Mouse (Mus musculus): ENCODE results near the gene Ndrg2. TPM values are rescaled to one million over a fixed set of nuclear protein-coding genes. Genes with fewer than 3 reads are reported as not detected.
"Not testable (repeated sequence)": the region's sequence is repeated elsewhere in the genome, so short reads cannot be mapped to it uniquely, and the experiment has no call there.

Gene Ndrg2
- total RNA-seq, 2 experiments from 2014 or later: 824 to 861 TPM

DNA sequence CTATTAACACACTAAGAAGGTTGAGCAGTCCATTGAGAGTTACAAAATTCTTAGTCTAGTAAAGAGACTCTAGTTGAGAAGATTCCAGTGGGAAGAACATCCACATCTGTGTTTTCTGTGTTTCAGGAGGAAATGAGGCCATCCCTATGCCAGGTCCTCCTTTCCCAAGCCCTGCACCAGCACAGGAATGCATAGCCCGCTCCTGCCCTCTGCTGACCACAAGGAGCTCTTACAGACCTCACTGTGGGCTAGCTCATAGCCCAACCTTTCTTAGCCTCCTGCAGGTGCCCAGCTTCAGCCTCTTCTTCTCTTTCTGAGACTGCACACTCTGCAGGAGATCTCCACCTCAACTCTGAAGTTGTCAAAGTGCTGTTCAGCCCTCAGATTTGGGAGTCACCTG, 50.4 kb downstream of the Ndrg2 start:
- DNase-seq: not testable (repeated sequence)

DNA sequence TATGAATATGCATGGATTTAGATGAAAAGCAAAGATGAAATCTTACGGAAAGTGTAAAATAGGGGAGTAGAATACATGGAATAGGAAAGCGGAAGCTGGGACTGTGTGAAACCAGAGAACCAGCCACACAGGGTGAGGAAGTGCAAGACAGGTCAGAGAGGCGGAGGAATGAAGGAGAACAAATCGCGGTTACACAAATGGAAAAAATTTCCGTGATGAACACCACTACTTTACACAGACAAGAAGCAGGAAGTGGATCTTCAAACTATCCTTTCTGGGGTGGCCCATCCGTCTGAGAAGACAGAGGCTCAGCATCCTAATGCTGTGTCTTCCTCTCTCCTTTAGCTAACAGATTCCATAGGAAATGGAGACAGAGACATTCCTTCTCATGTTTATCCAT, 58.7 kb downstream of the Ndrg2 start:
- DNase-seq: not testable (repeated sequence)

Other genes starting within 250 kb of the Ndrg2 start
- gene Gm17079, start 218.7 kb downstream of the Ndrg2 start, total RNA-seq (2021): not detected
- gene Gm5800, start 197.0 kb downstream of the Ndrg2 start, total RNA-seq (2021): not detected
- not detected for gene Ang4, start 140.6 kb downstream of the Ndrg2 start, total RNA-seq (2021)
- gene AY358078, start 114.1 kb downstream of the Ndrg2 start, total RNA-seq (2021): not detected
- not detected for gene Ear6, start 60.5 kb downstream of the Ndrg2 start, total RNA-seq (2021)
- 10 to 100 TPM; 40.8 to 50.5 TPM for gene Mettl17, start 29.3 kb downstream of the Ndrg2 start, total RNA-seq (2021)
- gene Slc39a2, start 21.3 kb downstream of the Ndrg2 start, total RNA-seq (2021): 10 to 100 TPM in 1 of 2 experiments, 1 to 10 TPM in 1; 8.1 to 11.0 TPM
- gene Tppp2, start 4.3 kb upstream of the Ndrg2 start, total RNA-seq (2021): not detected
- not detected for gene Rnase13, start 8.6 kb upstream of the Ndrg2 start, total RNA-seq (2021)
- 10 to 100 TPM; 31.4 to 39.9 TPM for gene Arhgef40, start 70.6 kb upstream of the Ndrg2 start, total RNA-seq (2021)
- gene Tmem253, start 101.5 kb upstream of the Ndrg2 start, total RNA-seq (2021): under 1 TPM in 1 of 2 experiments, not detected in 1; 0.65 TPM
- 10 to 100 TPM; 42.5 to 44.4 TPM for gene Zfp219, start 106.6 kb upstream of the Ndrg2 start, total RNA-seq (2021)
- not detected for gene Olfr221, start 128.3 kb upstream of the Ndrg2 start, total RNA-seq (2021)
- gene Hnrnpc, start 189.9 kb upstream of the Ndrg2 start, total RNA-seq (2021): 100 to 1,000 TPM; 279 to 281 TPM
- gene Rpgrip1, start 196.5 kb upstream of the Ndrg2 start, total RNA-seq (2021): 1 to 10 TPM; 1.1 to 2.3 TPM